ENCODE assay signal across 23 mouse cellular contexts in the genomic region with DNA sequence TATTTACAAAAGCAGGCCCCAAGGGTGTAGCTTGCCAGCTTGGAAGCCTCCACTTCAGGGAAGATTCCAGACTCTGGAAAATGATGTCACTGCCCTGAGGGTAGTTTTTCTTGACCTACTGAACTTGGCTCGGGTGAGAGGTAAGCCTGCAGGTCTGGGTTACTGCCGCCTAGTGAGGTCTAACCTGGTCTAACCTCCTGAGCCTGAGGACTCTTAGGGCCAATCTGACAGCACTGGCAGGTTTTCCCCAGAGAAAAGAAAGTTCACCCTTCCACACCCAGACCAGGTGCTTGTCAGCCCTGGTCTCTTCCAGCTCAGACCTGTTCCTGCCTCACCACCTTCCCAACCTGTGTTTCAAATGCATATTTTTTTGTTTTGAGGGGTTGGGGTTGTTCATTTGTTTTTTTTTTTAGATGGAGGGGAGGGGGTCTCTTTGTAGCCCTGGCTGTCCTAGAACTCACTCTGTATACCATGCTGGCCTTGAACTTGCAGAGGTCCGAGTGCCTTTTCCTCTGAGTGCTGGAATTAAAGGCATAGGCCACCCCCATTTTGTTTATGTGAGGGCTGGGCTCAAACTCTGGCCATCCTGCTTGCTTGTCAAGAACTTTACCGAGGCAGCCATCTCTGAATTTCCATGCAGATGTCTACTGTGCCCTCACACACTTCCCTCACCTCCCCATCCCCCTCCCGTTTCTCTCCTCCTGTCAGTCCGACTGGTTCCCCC. TPM values are rescaled to one million over a fixed set of nuclear protein-coding genes. Genes with fewer than 3 reads are reported as not detected.
"Had no signal": no experiment of that assay in that cellular context is flagged by ENCODE, and none has a peak within 500 bp of the region (broad histone marks: within the 10 kb centered on the region; RNA-seq: fewer than 3 reads in every experiment).

No protein-coding gene starts in this region.

- H3K4me1 ChIP-seq: limb, embryonic 12.5 days; neural tube, embryonic 13.5 days had no signal

- DNase-seq: kidney, postnatal 14 days; left cerebral cortex, postnatal 4 days; liver, postnatal 0 days; lung, embryonic 14.5 days; thymus, adult 2 months; thymus, postnatal 14 days; thymus, postnatal 4 days had no signal

- H3K9me3 ChIP-seq: limb, embryonic 12.5 days; limb, embryonic 15.5 days; midbrain, embryonic 12.5 days; midbrain, embryonic 15.5 days; neural tube, embryonic 13.5 days had no signal

- H3K27ac ChIP-seq: limb, embryonic 12.5 days; limb, embryonic 15.5 days; liver, embryonic 14.5 days; macrophage; midbrain, embryonic 12.5 days; midbrain, embryonic 15.5 days; neural tube, embryonic 13.5 days; stomach, postnatal 0 days had no signal

- H3K27me3 ChIP-seq: limb, embryonic 15.5 days; midbrain, embryonic 15.5 days; neural tube, embryonic 13.5 days had no signal

- ATAC-seq: liver, postnatal 0 days; lung, postnatal 0 days; midbrain, embryonic 15.5 days had no signal

- H3K4me3 ChIP-seq: limb, embryonic 12.5 days; limb, embryonic 15.5 days; midbrain, embryonic 12.5 days; midbrain, embryonic 15.5 days; myocyte; neural tube, embryonic 13.5 days had no signal

- H3K9ac ChIP-seq: limb, embryonic 12.5 days; limb, embryonic 15.5 days; liver, embryonic 14.5 days; liver, postnatal 0 days; lung, embryonic 14.5 days; midbrain, embryonic 12.5 days; midbrain, embryonic 15.5 days; neural tube, embryonic 13.5 days had no signal

- H3K36me3 ChIP-seq: limb, embryonic 12.5 days; limb, embryonic 15.5 days; midbrain, embryonic 12.5 days; midbrain, embryonic 15.5 days; neural tube, embryonic 13.5 days had no signal

RNA-seq across cellular contexts. Expression of a gene that starts 39.0 kb away (rescaled TPM):
- total RNA-seq: layer of hippocampus, adult 18-20 months; left cerebral cortex, adult 8-10 months; left cerebral cortex, postnatal 14 days; neutrophil, adult 5-6 weeks had no signal
- polyA plus RNA-seq: liver, embryonic 11.5 days; liver, postnatal 0 days; macrophage; midbrain, embryonic 12.5 days; midbrain, embryonic 15.5 days; myocyte; neural tube, embryonic 13.5 days; stomach, embryonic 14.5 days had no signal
